Mouse (Mus musculus) inflammation-experienced regulatory T-cells, adult 6 months (primary cell): ENCODE results near the gene Mxra7. TPM values are rescaled to one million over a fixed set of nuclear protein-coding genes. Genes with fewer than 3 reads are reported as not detected.

Experiments
- ATAC-seq: one replicate; pipeline ENCODE4 v1.8.0; 2017
- polyA plus RNA-seq, 3 experiments: library from polyadenylated mRNA; unstranded; fragments of 100-300 nt; shearing (Covaris generic); gene quantifications; one replicate each; pipeline ENCODE4 v1.2.1; 2017

Mxra7 gene
- polyA plus RNA-seq, 3 experiments from 2014 or later, result not detected

DNA sequence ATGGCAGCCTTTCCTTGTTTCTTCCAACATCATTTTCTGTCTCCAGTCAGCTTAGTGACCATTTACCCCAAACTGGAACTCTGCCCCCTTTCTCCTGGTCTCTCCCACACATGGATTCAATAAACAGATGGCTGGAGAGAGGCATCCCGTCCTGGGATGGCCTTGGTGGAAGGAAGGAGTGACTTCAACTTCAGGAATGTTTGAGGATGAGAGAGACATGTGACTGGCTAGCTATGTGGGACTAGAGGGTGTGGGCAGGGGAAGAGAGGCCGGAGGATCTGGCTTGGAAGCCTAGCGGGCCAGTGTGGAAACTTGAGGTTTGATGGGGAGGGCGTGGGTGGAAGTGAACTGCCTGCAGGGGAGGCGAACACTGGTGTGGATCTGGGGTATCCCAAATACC is 11.1 kb downstream of the Mxra7 start:
- ATAC-seq, result no peak

DNA sequence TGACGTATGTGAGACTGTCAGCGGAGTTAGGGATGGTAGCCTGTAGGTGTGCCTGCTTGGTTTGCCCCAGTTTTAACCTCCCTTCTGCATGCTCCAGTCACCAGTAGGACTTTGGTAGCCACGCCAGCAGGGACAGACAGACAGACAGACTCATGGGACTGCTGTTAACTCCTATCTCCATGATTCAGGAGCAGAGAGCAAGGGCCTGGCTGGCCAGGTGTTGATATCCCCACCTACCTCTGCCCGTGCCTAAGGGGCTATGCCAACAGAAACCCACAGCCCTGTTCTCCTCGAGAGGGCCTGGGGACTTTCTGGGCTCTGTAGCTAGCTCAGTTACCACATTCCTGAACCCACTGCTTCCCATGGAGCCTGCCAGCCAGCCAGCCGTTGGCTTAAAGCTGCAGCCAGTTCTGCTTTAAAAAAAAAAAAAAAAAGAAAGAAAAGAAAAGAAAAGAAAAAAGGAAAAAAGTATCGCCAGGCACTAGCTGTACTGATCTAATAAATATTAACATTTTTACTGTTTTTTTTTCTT is 12.9 kb downstream of the Mxra7 start:
- no peak for ATAC-seq

DNA sequence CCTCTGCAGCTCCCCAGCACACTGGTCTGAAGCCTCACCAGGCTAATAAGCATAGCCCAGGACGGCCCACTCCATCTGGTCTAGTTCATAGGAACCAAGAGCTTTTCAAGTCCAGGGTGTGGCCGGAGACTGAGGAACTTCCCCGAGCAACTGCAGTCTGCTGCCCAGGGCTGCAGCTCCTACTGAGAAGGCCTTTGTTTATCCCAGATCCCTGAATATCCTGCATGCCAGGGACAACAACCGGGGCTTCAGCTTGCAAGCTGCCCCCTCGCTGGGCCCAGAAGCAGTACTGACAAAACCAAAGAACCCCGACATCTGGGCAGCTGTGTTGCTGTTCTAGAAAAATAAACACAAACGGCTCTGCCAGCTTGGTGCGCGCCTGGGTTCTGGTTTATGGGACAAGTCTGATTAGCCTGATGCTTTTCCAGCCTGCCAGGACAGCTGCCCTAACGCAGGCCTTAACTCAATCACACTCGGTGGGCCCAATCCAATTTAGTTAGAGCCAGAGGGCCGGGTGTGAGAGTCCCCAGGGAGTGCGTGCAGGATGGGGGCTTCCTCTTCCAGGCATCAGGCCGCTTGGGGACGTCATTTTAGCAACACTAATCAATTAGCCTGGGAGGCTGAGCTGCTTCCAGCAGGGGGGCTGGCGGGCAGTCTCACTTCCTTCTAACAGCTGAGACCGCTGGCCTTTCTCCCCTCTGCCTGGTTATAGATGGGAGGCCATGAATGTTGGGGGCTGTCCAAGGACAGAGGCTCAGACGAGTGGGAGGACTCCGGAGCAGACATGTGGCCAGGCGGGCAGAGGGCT is 13.6 kb downstream of the Mxra7 start:
- no peak for ATAC-seq

DNA sequence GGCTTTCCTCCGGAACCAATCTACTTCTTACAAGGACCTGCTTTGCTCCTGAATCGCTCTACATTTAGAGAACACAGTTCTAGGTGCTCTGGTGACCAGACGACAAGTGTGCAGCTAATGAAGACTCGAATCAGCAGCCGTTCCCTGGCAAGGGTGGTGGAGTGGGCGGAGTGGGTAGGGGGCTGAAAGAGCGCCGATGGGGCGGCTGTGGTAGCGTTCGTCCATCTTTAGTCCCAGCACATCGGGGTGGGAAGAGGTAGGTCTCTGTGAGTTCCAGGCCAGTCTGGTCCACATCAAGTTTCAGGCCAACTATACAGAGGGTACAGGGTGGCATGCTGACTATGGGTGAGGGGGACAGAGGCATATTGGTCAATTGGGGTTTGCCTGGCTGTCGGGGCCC is 14.2 kb downstream of the Mxra7 start:
- ATAC-seq, result no peak

DNA sequence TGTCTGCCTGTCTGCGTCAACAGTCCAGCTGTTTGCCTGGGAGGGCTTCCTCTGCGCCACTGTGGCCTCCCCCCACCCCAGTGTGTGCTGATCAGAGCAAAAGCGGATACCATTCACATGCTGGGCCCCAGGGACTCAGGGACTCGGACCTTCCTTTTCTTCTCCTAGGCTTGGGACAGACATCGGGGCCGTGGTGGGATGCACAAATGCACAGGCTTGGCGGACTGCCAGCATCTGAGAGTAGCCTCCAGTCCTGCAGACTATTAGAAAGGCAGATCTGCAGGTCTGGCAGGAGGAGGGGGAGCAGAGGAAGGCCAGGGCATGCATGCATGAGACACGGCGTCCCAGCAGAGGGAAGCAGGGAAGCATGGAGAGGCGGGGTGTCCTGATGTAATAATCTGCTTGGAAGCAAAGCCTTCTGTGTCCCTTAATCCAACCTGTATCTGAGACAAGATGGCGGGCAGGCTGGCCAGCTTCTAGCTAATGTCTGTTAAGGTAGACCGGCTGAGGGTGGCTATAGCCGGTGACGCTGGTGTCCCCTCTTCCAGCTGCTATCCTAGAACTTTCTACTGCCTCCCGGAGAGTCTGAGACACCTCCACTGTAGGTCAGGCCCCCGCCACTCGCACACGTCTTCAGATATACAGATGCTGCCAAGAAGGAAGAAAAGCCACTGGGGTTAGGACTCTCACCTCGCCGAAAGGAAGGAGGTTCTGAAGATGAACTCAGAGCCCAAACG is 14.9 kb downstream of the Mxra7 start:
- no peak for ATAC-seq

DNA sequence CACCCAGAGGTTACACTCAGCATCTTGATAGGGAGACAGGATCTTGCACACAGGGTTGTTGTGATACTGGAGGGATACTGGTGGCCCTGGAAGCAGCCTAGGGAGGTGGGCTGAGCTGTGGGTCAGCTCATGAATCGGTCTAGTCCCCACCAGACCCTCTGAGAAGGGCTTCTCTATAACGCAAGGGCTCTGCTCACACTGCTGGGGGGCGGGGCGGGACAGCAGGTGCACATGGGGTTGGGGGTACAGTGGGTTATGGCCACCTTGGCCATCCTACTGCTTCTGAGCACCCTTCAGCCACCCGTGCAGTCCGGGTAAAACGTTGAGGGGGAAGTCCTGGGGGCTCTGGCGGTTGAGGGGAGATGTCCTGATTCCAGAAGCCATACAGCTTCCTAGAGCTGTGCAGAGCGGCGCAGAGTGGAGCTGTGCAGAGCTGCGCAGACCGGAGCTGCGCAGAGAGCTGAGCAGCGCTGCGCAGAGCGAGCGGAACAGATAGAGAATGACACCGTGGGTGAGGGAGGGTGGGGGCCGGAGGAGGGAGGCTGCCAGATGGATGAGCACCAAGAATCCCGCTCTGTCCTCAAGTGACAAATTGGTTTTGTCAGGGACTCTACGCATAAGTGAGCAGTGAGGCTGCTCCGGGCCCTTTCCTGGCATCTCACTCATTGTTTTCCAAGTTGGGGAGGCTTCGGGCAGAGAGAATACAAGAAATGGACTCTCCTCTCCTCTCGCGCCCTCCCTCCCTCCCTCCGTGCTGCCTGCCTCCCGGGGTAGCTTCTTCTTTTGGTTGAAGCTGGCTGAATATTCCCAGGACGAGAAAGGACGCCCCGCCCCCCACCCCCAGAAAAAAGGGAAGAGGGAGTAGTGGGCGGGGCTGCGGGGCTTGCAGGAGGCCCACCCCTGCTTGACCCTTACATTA is 16.6 kb downstream of the Mxra7 start:
- ATAC-seq, result peak; percentile 71

DNA sequence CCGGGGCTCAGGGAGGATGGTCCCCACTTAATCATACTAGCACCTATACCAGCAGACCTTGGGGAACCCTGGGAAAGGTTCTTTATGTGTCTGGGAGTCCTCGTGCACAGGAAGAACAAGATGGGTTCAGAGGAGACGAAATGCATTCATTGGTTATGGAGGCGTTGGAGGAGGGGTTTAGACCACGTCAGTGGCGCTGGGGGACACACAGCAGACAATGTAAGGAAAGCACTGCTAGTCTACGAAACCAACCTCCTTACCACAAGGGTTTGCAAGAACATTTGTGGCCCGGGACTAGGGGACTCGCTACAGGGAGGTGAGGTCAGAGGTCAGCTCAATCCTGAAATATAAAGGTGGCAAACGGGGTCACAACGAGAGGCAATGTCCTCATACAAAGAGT is 17.3 kb downstream of the Mxra7 start:
- no peak for ATAC-seq

DNA sequence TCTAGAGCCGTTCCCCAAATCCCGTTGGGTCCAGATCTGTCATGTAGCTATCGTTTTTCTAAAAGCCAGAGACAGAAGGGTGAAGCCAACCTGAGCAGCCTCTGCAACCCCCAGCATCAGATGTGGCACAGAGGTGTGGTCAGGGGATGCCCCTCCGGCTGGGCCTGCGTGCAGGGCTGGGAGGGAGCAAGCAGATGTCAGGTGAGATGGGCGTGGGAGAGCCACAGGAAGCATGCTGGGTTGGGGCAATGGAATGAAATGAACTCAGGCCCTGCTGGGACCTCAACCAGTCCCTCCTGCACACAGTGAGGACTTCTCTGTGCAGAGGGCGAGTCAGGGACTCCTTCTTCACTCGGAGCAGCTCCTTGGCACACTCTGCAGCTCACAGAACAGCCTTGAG is 18.3 kb downstream of the Mxra7 start:
- ATAC-seq, result peak; percentile 44

DNA sequence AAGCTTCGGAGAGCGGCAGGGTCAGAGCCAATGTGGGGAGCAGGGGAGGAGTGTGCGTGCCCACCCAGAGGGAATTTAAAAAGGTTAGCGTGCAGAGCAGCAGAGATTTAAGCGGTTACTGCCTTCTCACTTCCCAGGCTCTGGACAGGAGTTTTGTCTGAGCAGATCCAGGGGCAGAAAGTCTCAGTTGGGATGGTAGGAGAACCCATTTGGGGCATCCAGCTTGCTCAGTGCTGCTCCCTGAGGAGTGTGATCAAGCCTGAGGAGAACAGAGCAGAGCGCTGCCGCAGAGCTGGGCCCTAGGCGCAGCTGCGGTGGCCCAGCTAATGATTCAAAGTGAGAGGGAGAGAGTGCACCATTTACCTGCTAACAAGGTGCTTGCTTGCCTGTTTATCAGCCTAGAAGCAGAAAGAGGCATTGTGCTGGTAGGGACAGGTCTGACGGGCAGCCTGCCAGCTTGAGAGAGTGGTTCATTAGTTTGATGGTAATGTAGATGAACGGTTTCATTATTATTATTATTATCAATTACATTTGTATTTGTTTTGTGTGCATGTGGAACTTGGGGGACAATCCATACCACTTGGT is 18.9 kb downstream of the Mxra7 start:
- no peak for ATAC-seq

DNA sequence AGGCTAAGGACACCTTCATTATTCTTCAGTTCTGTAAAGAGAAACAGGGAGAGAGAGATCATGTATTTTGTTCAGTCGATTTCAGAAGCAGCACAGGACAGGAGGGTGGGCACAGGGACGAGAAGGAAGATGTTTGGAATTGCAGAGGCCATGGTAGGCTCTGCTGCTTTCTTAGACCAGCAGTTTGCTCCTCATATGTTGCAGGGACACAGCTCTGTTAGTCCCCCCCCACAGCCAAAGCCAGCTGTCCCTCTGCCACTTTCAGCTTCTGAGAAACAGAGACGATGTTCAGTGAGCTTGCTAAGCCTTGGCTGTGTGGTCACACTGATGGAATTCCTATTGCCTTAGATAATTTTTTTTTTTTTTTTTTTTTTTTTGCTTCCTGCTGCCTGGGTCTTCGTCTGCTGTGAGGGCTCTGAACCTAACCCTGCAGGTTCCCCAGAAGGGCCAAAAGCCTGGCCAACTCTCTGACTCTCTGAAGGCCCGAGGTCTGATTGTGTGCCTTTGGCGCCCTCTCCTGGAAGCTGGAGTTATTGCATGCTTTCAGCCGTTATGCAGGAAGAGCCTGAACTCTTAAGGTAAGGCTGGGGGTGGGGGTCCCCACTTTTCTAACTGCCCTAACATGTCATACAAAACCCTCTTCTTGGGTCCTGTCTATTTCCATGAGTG is 19.8 kb downstream of the Mxra7 start:
- peak; percentile 39 for ATAC-seq

DNA sequence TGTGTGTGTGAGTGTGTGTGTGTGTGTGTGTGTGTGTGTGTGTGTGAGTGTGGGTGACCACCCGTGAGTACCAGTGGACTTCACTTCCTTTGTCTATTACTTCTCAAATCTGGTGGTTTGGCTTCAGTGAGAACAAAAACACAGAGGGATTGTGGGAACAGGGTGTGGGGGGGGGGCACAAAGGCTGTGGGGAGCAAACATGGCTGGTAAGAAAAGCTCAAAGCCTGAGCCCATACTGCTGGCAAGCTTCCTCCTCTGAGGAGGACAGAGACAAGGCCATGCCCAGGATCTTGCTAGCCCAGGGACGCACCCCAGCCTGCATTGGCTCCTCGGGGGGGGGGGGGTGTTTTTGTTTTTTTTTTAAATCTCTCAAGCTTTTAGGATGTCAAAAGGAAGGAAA is 20.3 kb downstream of the Mxra7 start:
- ATAC-seq, result no peak

DNA sequence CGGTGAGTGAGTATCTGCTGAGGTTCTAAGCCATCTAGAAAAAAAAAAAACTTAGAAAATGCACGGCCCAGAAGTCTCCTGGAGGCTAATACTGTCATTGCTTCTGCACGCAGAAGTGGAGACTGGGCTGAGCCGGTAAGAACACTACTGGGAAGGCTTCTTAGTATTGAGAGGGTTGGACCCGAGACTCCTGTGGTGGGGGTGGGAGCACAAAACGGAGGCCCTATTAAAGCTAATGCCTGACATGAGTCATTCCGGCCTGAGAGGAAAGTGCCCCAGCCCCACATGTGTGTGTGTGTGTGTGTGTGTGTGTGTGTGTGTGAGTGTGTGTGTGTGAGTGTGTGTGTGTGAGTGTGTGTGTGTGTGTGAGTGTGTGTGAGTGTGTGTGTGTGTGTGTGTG is 20.7 kb downstream of the Mxra7 start:
- no peak for ATAC-seq

DNA sequence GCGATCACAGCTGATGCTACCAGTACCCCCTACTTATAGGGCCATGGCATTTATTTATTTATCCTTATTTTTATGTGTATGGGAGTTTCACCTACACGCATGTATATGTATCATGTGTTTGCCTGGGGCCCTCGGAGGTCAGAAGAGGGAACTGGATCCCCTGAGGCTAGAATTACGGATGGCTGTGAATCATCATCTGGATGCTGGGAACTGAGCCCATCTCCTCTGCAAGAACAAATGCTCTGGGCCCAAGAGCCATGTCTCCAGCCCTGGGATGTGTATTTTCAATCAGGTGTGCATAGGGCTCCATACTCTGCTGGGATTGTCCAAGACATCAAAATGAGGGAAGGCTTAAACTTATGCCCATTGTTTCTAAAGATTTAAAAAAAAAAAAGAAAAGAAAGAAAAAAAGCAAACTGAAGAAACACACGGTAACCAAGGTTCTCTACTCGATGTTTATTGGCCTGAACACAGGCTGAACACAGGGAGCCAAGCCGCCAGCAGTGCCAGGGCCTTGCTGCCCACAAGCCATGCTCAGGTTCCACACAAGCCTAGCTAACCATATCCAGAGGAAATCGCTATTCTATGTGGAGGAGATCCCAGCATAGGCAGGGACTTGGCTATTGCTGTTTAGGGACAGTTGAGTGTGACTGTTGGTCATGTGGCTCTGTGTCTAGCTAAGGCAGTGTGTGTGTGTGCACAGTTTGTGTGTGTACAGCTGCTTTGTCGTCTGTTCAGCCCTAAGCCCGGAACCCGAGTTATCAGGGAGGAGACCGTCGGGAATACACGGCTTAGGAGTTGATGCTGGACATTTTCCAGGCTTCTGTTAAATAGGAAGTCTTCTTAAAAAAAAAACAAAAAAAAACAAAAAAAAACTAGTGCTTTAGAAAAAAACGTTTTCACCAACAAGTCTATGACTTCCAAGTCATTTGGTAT is 21.4 kb downstream of the Mxra7 start:
- no peak for ATAC-seq

DNA sequence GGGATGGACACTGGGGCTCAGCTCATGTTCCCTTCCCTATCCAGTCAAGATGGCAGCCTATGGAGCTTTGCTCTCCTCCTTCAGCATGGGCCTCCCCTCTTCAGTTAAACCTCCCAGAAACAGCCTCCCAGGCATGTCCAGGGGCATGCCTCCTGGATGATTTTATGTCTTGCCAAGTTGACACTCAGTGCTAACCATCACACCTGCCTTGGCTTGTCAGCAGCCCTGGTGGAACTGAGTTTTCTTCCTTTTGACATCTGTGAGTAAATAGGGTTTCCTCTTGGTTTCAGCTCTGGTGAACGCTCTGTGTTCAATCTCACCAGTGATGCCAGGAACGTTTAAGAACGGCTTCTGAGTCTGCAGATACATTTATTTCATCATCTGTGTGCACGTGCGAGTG is 25.1 kb downstream of the Mxra7 start:
- ATAC-seq, result no peak

DNA sequence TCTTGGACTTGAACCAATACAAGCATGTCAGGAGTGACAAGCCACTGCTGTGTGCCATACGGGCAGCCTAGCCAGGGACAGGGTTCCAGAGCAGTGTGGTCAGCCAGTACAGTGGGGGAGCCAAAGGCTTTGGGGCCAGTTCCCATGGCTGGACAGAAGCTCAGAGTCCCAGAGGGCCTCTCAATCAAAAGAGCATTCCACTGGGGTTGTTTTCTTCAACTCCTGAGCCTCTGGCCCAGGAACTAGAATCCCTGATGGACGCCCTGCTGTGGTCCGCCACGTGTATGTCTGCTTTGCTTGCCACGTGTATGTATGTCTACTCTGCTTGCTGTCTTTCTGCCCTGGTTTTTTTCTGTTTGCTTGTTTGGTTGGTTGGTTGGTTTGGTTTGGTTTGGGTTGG is 26.7 kb downstream of the Mxra7 start:
- ATAC-seq, result no peak

DNA sequence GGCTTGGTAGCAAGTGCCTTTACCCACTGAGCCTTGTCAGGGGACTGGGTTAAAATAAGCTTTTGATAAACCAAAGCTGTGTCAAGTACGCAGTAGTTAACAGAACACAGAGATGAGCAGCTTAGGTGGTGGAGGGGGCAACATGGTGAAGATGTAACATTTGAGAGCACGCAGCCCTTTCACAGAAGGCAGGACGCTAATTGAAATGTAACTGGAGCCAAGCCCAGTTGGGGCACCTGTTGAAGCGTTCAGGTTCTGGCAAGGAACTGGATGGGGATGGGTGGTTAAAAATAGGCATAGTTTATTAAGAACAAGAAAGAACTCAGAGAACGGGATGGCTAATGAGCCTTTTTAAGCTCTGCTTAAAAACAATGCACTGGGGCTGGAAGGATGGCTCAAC is 28.5 kb downstream of the Mxra7 start:
- ATAC-seq, result no peak

DNA sequence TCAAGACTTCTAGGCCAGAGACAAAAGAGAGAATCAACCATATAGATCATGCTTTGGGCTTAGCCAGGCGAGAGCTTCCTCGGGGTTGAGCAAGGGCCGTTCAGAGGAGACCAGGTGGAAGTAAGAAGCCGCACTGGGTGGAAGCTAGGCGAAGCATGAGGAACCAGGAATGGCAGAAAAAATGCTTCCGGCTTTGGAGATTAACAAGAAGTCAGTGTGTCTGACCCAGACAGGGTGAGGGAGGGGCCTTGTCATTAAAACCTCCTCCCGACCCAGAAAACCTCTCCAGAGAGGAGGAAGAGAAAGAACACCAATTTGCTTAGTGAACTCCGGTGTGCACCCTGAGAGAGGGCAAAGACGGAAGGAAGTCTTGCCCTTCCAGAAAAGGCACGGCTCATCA is 43.6 kb downstream of the Mxra7 start:
- ATAC-seq, result peak; percentile 32

DNA sequence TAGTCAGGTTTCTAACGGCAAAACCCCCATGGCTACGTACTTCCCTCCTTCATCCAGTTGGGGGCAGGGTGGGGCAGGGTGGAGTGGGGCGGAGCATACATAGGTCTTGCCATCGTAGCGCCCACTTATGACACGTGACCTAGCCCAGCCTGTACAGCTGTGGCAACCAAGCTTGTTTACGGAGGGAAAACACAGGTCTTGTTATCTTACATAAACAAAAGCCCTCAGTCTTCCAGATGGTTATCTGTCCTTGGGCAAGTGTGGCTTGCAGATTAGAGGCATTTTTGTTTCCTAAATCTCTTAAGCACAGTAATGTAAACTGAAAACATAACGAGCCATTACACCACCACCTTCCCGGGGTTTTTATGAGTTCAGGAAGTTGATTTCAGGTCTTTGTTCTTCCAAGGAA is 45.1 kb downstream of the Mxra7 start:
- ATAC-seq, result peak; percentile 87

DNA sequence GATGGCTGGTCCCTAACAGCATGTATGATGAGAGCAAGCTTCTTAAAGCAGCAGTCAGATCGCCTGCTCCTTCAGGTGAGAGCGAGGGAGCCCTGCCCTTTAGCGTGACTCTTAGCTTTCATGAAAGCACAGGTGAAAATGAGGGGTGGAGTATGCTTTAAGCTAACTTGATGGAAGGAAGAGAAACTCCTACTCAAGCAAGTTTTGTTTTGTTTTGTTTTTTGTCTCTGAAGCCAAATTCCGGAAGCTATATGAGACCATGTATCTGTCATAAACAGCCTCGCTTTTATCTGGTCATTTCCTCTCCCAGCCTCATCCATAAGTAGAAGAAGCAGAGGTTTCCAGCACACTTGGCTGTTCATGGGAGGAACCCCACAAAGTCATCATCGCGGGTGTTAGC is 52.4 kb downstream of the Mxra7 start, which contains the start of gene St6galnac1:
St6galnac1 (minus strand) TSS at position 101 of the 400 bp plus-strand sequence.
- no peak for ATAC-seq

DNA sequence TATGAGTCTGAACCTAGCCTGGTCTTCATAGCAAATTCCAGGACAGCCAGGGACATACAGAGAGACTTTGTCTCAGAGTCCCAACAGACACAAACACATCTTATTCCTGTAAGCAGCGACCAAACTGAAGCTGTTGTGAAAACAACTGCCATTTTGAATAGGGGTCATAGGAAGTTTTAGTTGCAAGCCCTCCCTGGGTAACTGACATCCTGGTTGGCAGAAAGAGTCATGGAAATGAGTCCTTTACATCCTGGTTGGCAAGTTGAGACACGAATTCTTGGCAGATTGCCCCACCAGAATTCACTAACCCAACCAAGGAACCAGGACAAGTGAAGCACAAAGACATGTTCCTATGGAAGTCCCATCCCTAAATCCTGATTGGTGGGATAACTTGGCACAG is 54.6 kb downstream of the Mxra7 start:
- ATAC-seq, result peak; percentile 57

DNA sequence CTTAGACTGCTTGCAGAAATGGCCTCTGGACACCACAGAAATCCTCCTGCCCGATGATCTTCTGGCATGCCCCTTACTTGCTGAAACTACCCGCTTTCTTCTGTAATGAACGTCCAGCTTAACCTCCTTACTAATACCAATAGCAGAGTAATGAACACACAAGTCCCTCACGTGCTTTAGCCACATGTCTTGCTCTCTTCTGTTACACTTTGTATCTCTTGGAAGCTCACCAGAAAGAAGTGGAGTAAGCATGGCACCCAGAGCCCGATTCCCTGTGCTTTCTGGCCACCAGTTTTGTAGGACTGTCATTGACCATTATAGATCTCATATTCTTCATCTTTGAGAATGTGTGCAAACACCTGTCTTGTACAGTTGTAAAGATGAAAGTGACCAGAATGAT is 58.0 kb downstream of the Mxra7 start:
- no peak for ATAC-seq
